Mouse (Mus musculus) kidney, adult 2 months (tissue): ENCODE measurements around the gene Gpd1.
A peak's percentile ranks its signal among the peaks of the same experiment; 100 is the strongest.

Experiments used
- CTCF ChIP-seq: fragments of 200-500 bp; conservative IDR thresholded peaks from 2 replicates; pipeline ENCODE4 v1.5.1; 2011; ENCODE audit warnings: low read depth, mild to moderate bottlenecking, control low read depth, low read length, moderate library complexity, mixed read lengths; ENCODE audit not compliant: insufficient read depth, insufficient read length
- POLR2A ChIP-seq: fragments of 200-500 bp; IDR thresholded peaks from one replicate; pipeline ENCODE4 v1.6.1; 2011; ENCODE audit warnings: low read depth, low read length, control low read depth

GRCm38 (mm10) chr15:99678063-99678800 is 39.1 kb upstream of the Gpd1 start:
- no peak for TF ChIP-seq POLR2A
- TF ChIP-seq CTCF: peak; percentile 39; the same call in 1 of the 2 replicates
